Mouse (Mus musculus): ENCODE results near the gene Hnrnpdl. TPM values are rescaled to one million over a fixed set of nuclear protein-coding genes. Genes with fewer than 3 reads are reported as not detected.
A peak's percentile ranks its signal among the peaks of the same experiment; 100 is the strongest.

Gene Hnrnpdl
- polyA plus RNA-seq, 1 experiment from 2014 or later = 270 TPM

- H3K9ac ChIP-seq (replicated peaks) = no peak overlapping the region
- H3K27ac ChIP-seq = no peak overlapping the region
- H3K9me3 ChIP-seq = no peaks in the 10 kb centered on the region
- ATAC-seq = no peak
- H3K36me3 ChIP-seq = peaks cover 59% of the 10 kb centered on the region
- peaks cover 17% of the 10 kb centered on the region for H3K4me1 ChIP-seq (replicated peaks)
- 97% methylated on average over 14 of the region's 14 CpGs for WGBS
- H3K4me2 ChIP-seq (replicated peaks) = no peak overlapping the region
- H3K27me3 ChIP-seq = no peaks in the 10 kb centered on the region
- no peak overlapping the region for H3K4me3 ChIP-seq (replicated peaks)
Observed at GRCm38 (mm10) chr5:100060876-100061275, 21.4 kb upstream of the Hnrnpdl start.

- Histone ChIP-seq H3K36me3 (peaks cover 44% of the 10 kb centered on the region), H3K27ac (0 out of 2 replicates have a peak overlapping the region, but pooled peaks have one; percentile 14), H3K4me2 (replicated peaks) (no peak overlapping the region), H3K9me3 (no peaks in the 10 kb centered on the region), H3K4me3 (replicated peaks) (no peak overlapping the region), H3K4me1 (replicated peaks) (peaks cover 24% of the 10 kb centered on the region), H3K9ac (replicated peaks) (no peak overlapping the region), H3K27me3 (no peaks in the 10 kb centered on the region)
- 58% methylated on average over 6 of the region's 6 CpGs for WGBS
- no peak for ATAC-seq
Observed at GRCm38 (mm10) chr5:100059326-100059725, 19.9 kb upstream of the Hnrnpdl start.

GRCm38 (mm10) chr5:100058729-100059128 is 19.3 kb upstream of the Hnrnpdl start:
- ATAC-seq = no peak
- Histone ChIP-seq H3K4me3 (replicated peaks) (no peak overlapping the region), H3K9ac (replicated peaks) (no peak overlapping the region), H3K27me3 (no peaks in the 10 kb centered on the region), H3K4me1 (replicated peaks) (peaks cover 25% of the 10 kb centered on the region), H3K36me3 (peaks cover 38% of the 10 kb centered on the region), H3K4me2 (replicated peaks) (no peak overlapping the region), H3K9me3 (no peaks in the 10 kb centered on the region), H3K27ac (0 out of 2 replicates have a peak overlapping the region, but pooled peaks have one; percentile 14)
- WGBS = 49% methylated on average over 6 of the region's 6 CpGs

GRCm38 (mm10) chr5:100057461-100058209 is 18.2 kb upstream of the Hnrnpdl start:
- Histone ChIP-seq H3K9me3 (no peaks in the 10 kb centered on the region), H3K9ac (replicated peaks) (no peak overlapping the region), H3K4me2 (replicated peaks) (no peak overlapping the region), H3K27me3 (no peaks in the 10 kb centered on the region), H3K36me3 (peaks cover 32% of the 10 kb centered on the region), H3K4me3 (replicated peaks) (no peak overlapping the region), H3K27ac (no peak overlapping the region), H3K4me1 (replicated peaks) (peaks cover 25% of the 10 kb centered on the region)
- 82% methylated on average over 14 of the region's 15 CpGs for WGBS
- ATAC-seq = peak; percentile 47; the same call in 1 of the 2 replicates

- Histone ChIP-seq H3K27me3 (no peaks in the 10 kb centered on the region), H3K4me2 (replicated peaks) (no peak overlapping the region), H3K4me1 (replicated peaks) (peaks cover 25% of the 10 kb centered on the region), H3K9me3 (no peaks in the 10 kb centered on the region), H3K36me3 (peaks cover 17% of the 10 kb centered on the region), H3K4me3 (replicated peaks) (no peak overlapping the region), H3K9ac (replicated peaks) (no peak overlapping the region), H3K27ac (no peak overlapping the region; the same call in 1 of the 2 replicates)
- WGBS = 92% methylated on average over 5 of the region's 5 CpGs
- ATAC-seq = no peak
Observed at GRCm38 (mm10) chr5:100055866-100056369, 16.5 kb upstream of the Hnrnpdl start.

GRCm38 (mm10) chr5:100054807-100055547 is 15.5 kb upstream of the Hnrnpdl start:
- Histone ChIP-seq H3K9me3 (no peaks in the 10 kb centered on the region), H3K9ac (replicated peaks) (no peak overlapping the region), H3K4me2 (replicated peaks) (no peak overlapping the region), H3K27ac (no peak overlapping the region), H3K36me3 (peaks cover 9% of the 10 kb centered on the region), H3K27me3 (no peaks in the 10 kb centered on the region), H3K4me3 (replicated peaks) (no peak overlapping the region), H3K4me1 (replicated peaks) (peaks cover 25% of the 10 kb centered on the region)
- 89% methylated on average over 11 of the region's 11 CpGs for WGBS
- ATAC-seq = peak; percentile 13; the same call in 1 of the 2 replicates

GRCm38 (mm10) chr5:100052728-100053127 is 13.3 kb upstream of the Hnrnpdl start:
- Histone ChIP-seq H3K4me2 (replicated peaks) (no peak overlapping the region), H3K27me3 (no peaks in the 10 kb centered on the region), H3K4me1 (replicated peaks) (peaks cover 23% of the 10 kb centered on the region), H3K27ac (no peak overlapping the region), H3K4me3 (replicated peaks) (no peak overlapping the region), H3K36me3 (peaks cover 2% of the 10 kb centered on the region; the same call in 1 of the 2 replicates), H3K9ac (replicated peaks) (no peak overlapping the region), H3K9me3 (no peaks in the 10 kb centered on the region)
- no peak for ATAC-seq
- 95% methylated on average over 7 of the region's 7 CpGs for WGBS

GRCm38 (mm10) chr5:100049904-100050303 is 10.4 kb upstream of the Hnrnpdl start:
- Histone ChIP-seq H3K9me3 (no peaks in the 10 kb centered on the region), H3K27ac (no peak overlapping the region), H3K9ac (replicated peaks) (no peak overlapping the region), H3K4me1 (replicated peaks) (peaks cover 44% of the 10 kb centered on the region), H3K4me3 (replicated peaks) (no peak overlapping the region), H3K36me3 (peaks cover 2% of the 10 kb centered on the region; the same call in 1 of the 2 replicates), H3K4me2 (replicated peaks) (no peak overlapping the region), H3K27me3 (no peaks in the 10 kb centered on the region)
- no peak for ATAC-seq
- 98% methylated on average over 3 of the region's 3 CpGs for WGBS

GRCm38 (mm10) chr5:100047871-100048270 is 8.4 kb upstream of the Hnrnpdl start:
- Histone ChIP-seq H3K9ac (replicated peaks) (0 out of 2 replicates have a peak overlapping the region, but pooled peaks have one; percentile 4), H3K27ac (0 out of 2 replicates have a peak overlapping the region, but pooled peaks have one; percentile 19), H3K4me3 (replicated peaks) (no peak overlapping the region), H3K36me3 (peaks cover 2% of the 10 kb centered on the region; the same call in 1 of the 2 replicates), H3K27me3 (no peaks in the 10 kb centered on the region), H3K9me3 (no peaks in the 10 kb centered on the region), H3K4me2 (replicated peaks) (no peak overlapping the region), H3K4me1 (replicated peaks) (peaks cover 52% of the 10 kb centered on the region)
- 41% methylated on average over 7 of the region's 7 CpGs for WGBS
- ATAC-seq = peak; percentile 53; the same call in 1 of the 2 replicates

- Histone ChIP-seq H3K36me3 (0 out of 2 replicates have a peak, but pooled peaks cover 2% of the 10 kb centered on the region), H3K9ac (replicated peaks) (no peak overlapping the region), H3K4me2 (replicated peaks) (no peak overlapping the region), H3K27me3 (no peaks in the 10 kb centered on the region), H3K27ac (no peak overlapping the region), H3K9me3 (no peaks in the 10 kb centered on the region), H3K4me3 (replicated peaks) (no peak overlapping the region), H3K4me1 (replicated peaks) (peaks cover 52% of the 10 kb centered on the region)
- ATAC-seq = 0 out of 2 replicates have a peak, but pooled peaks have one; percentile 17
- 44% methylated on average over 8 of the region's 8 CpGs for WGBS
Observed at GRCm38 (mm10) chr5:100047143-100047640, 7.7 kb upstream of the Hnrnpdl start.

GRCm38 (mm10) chr5:100046096-100046495 is 6.6 kb upstream of the Hnrnpdl start:
- Histone ChIP-seq H3K27me3 (no peaks in the 10 kb centered on the region), H3K36me3 (no peaks in the 10 kb centered on the region), H3K27ac (no peak overlapping the region), H3K4me1 (replicated peaks) (peaks cover 63% of the 10 kb centered on the region), H3K9ac (replicated peaks) (no peak overlapping the region), H3K4me2 (replicated peaks) (no peak overlapping the region), H3K4me3 (replicated peaks) (no peak overlapping the region), H3K9me3 (no peaks in the 10 kb centered on the region)
- ATAC-seq = no peak
- WGBS = 79% methylated on average over 3 of the region's 3 CpGs

GRCm38 (mm10) chr5:100044621-100045020 is 5.2 kb upstream of the Hnrnpdl start:
- no peak overlapping the region for H3K4me3 ChIP-seq (replicated peaks)
- no peak overlapping the region for H3K9ac ChIP-seq (replicated peaks)
- H3K4me2 ChIP-seq (replicated peaks) = no peak overlapping the region
- 80% methylated on average over 5 of the region's 5 CpGs for WGBS
- peaks cover 69% of the 10 kb centered on the region for H3K4me1 ChIP-seq (replicated peaks)
- H3K36me3 ChIP-seq = no peaks in the 10 kb centered on the region
- H3K9me3 ChIP-seq = no peaks in the 10 kb centered on the region
- no peak for ATAC-seq
- no peaks in the 10 kb centered on the region for H3K27me3 ChIP-seq
- H3K27ac ChIP-seq = no peak overlapping the region

Data from midbrain, embryonic 13.5 days (tissue).